Mouse (Mus musculus) C2C12 (cell line): Measurements from ENCODE around the gene Magoh. TPM values are rescaled to one million over a fixed set of nuclear protein-coding genes. Genes with fewer than 3 reads are reported as not detected.

Experiments used
- H3K27me3 ChIP-seq: one replicate; pipeline ENCODE4 v1.6.1; 2011; ENCODE audit not compliant: control insufficient read depth, insufficient read depth, insufficient read length
- H3K36me3 ChIP-seq: one replicate; pipeline ENCODE4 v1.6.1; 2011; ENCODE audit not compliant: control insufficient read depth, insufficient read depth
- H3K4me3 ChIP-seq: one replicate; pipeline ENCODE4 v1.5.1; 2011; ENCODE audit warnings: mild to moderate bottlenecking, control low read depth; ENCODE audit not compliant: poor library complexity, insufficient read depth, severe bottlenecking
- H3K79me2 ChIP-seq: one replicate; pipeline ENCODE4 v1.6.1; 2011; ENCODE audit not compliant: control insufficient read depth, insufficient read depth
- H3K79me3 ChIP-seq: one replicate; pipeline ENCODE4 v1.6.1; 2011; ENCODE audit warnings: low read depth, control low read depth
- H3ac ChIP-seq: one replicate; pipeline ENCODE3; 2011; ENCODE audit warnings: low read depth; ENCODE audit not compliant: control insufficient read depth, insufficient read length
- CEBPB ChIP-seq: IDR thresholded peaks from one replicate; pipeline ENCODE4 v1.6.1; 2011; ENCODE audit warnings: low read depth, mild to moderate bottlenecking, control low read depth, moderate library complexity
- CTCF ChIP-seq: IDR thresholded peaks from one replicate; pipeline ENCODE4 v1.5.1; 2011; ENCODE audit not compliant: control insufficient read depth, insufficient read depth, insufficient read length
- FOSL1 ChIP-seq: IDR thresholded peaks from one replicate; pipeline ENCODE4 v1.8.0; 2011; ENCODE audit warnings: mild to moderate bottlenecking, low read length; ENCODE audit not compliant: poor library complexity, insufficient read depth, severe bottlenecking
- MAX ChIP-seq: IDR thresholded peaks from one replicate; pipeline ENCODE4 v1.6.1; 2011; ENCODE audit warnings: mild to moderate bottlenecking, control low read depth
- MYOD1 ChIP-seq: IDR thresholded peaks from one replicate; pipeline ENCODE4 v1.6.1; 2011; ENCODE audit warnings: low read depth; ENCODE audit not compliant: control insufficient read depth, insufficient read length
- MYOG ChIP-seq: IDR thresholded peaks from one replicate; pipeline ENCODE4 v1.6.1; 2011; ENCODE audit not compliant: control insufficient read depth, insufficient read length; ENCODE audit errors: extremely low read depth
- USF1 ChIP-seq: IDR thresholded peaks from one replicate; pipeline ENCODE4 v1.6.1; 2011; ENCODE audit warnings: low read depth, mild to moderate bottlenecking, control low read depth, moderate library complexity
- polyA plus RNA-seq: library from polyadenylated mRNA; unstranded; fragments of >200 nt; fragmentation: generic; extraction: Trizol; gene quantifications from one replicate; pipeline ENCODE4 v1.2.1, GENCODE M21; 2012; ENCODE audit warnings: missing spikeins

Gene Magoh
- polyA plus RNA-seq, 1 experiment, result 166 TPM

- peaks cover 16% of the 10 kb centered on the region for H3K27me3 ChIP-seq
- H3K79me3 ChIP-seq, result no peaks in the 10 kb centered on the region
- H3ac ChIP-seq, result no peak overlapping the region
- no peaks in the 10 kb centered on the region for H3K79me2 ChIP-seq
- H3K4me3 ChIP-seq, result no peak overlapping the region
- TF ChIP-seq CEBPB, result no peak
- TF ChIP-seq CTCF, result no peak
- TF ChIP-seq FOSL1, result no peak
- TF ChIP-seq USF1, result no peak
- TF ChIP-seq MAX, result no peak
- TF ChIP-seq MYOD1, result no peak
- TF ChIP-seq MYOG, result no peak
- no peaks in the 10 kb centered on the region for H3K36me3 ChIP-seq
Observed at GRCm38 (mm10) chr4:107928269-107928668, 48.7 kb downstream of the Magoh start.

GRCm38 (mm10) chr4:107928726-107929125 is 49.2 kb downstream of the Magoh start:
- TF ChIP-seq MYOG (no peak), USF1 (no peak), MYOD1 (no peak)
- Histone ChIP-seq H3ac (no peak overlapping the region), H3K79me3 (no peaks in the 10 kb centered on the region), H3K4me3 (no peak overlapping the region), H3K79me2 (no peaks in the 10 kb centered on the region), H3K27me3 (peaks cover 16% of the 10 kb centered on the region), H3K36me3 (no peaks in the 10 kb centered on the region)

GRCm38 (mm10) chr4:107931453-107931852 is 51.9 kb downstream of the Magoh start:
- H3ac ChIP-seq, result no peak overlapping the region
- no peak overlapping the region for H3K4me3 ChIP-seq
- TF ChIP-seq FOSL1, result no peak
- no peak for TF ChIP-seq CTCF
- TF ChIP-seq MYOD1, result no peak
- no peak for TF ChIP-seq USF1
- no peak for TF ChIP-seq MYOG
- TF ChIP-seq MAX, result no peak
- no peak for TF ChIP-seq CEBPB
- H3K27me3 ChIP-seq, result peaks cover 16% of the 10 kb centered on the region
- H3K79me2 ChIP-seq, result no peaks in the 10 kb centered on the region
- H3K36me3 ChIP-seq, result no peaks in the 10 kb centered on the region
- no peaks in the 10 kb centered on the region for H3K79me3 ChIP-seq

- no peak overlapping the region for H3ac ChIP-seq
- peaks cover 16% of the 10 kb centered on the region for H3K27me3 ChIP-seq
- no peaks in the 10 kb centered on the region for H3K79me3 ChIP-seq
- TF ChIP-seq USF1 (no peak), MYOG (no peak), MYOD1 (no peak), CTCF (no peak), FOSL1 (no peak)
- H3K79me2 ChIP-seq, result no peaks in the 10 kb centered on the region
- H3K4me3 ChIP-seq, result no peak overlapping the region
- no peaks in the 10 kb centered on the region for H3K36me3 ChIP-seq
Observed at GRCm38 (mm10) chr4:107933239-107933638, 53.7 kb downstream of the Magoh start.

GRCm38 (mm10) chr4:107935254-107935653 is 55.7 kb downstream of the Magoh start:
- Histone ChIP-seq H3K27me3 (peaks cover 5% of the 10 kb centered on the region), H3K79me2 (no peaks in the 10 kb centered on the region), H3K79me3 (no peaks in the 10 kb centered on the region), H3K4me3 (no peak overlapping the region), H3K36me3 (no peaks in the 10 kb centered on the region), H3ac (no peak overlapping the region)
- TF ChIP-seq MAX (no peak), USF1 (no peak), CTCF (no peak), MYOG (no peak), CEBPB (no peak), FOSL1 (no peak), MYOD1 (no peak)

Other genes starting within 250 kb of the Magoh start
- 0.05 TPM for gene Dmrtb1, start 195.5 kb upstream of the Magoh start, polyA plus RNA-seq
- 8.3 TPM for gene Lrp8, start 77.5 kb upstream of the Magoh start, polyA plus RNA-seq
- gene 0610037L13Rik, start 10.1 kb downstream of the Magoh start, polyA plus RNA-seq, result 78.7 TPM
- 18.8 TPM for gene Cpt2, start 43.9 kb downstream of the Magoh start, polyA plus RNA-seq
- not detected for gene Slc1a7, start 88.6 kb downstream of the Magoh start, polyA plus RNA-seq
- 0.02 TPM for gene Podn, start 216.7 kb downstream of the Magoh start, polyA plus RNA-seq